Mouse (Mus musculus) neutrophil, adult 65 days (primary cell): ENCODE measurements around the gene Olfr71. TPM values are rescaled to one million over a fixed set of nuclear protein-coding genes. Genes with fewer than 3 reads are reported as not detected.

Experiments
- total RNA-seq: library from RNA; stranded (reverse); gene quantifications from 2 replicates; pipeline ENCODE4 v1.2.4, GENCODE M21; 2023

Olfr71 gene
- not detected in 2 replicates for total RNA-seq

DNA sequence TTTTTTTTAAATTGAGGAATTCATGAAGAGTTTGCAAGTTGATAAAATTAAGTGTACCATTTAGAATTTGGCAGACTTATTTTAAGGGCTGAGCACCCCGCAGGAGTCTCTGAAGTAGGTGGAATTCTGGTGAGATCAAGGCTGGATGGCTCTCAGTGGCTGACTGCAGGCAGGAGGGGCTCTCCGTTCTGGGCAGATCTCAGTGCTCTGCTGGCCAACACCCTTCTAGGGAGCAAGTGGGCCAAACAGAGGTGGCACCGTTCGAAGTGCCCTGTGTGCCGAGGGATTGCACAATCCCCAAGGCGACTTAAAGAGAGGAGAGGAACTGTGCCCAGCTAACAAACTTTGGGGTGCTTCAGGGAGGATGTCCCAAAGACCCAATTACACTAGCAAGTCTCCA is at the start of gene Olfr71:
Olfr71 (minus strand) TSS at position 387 of the 400 bp plus-strand sequence.

DNA sequence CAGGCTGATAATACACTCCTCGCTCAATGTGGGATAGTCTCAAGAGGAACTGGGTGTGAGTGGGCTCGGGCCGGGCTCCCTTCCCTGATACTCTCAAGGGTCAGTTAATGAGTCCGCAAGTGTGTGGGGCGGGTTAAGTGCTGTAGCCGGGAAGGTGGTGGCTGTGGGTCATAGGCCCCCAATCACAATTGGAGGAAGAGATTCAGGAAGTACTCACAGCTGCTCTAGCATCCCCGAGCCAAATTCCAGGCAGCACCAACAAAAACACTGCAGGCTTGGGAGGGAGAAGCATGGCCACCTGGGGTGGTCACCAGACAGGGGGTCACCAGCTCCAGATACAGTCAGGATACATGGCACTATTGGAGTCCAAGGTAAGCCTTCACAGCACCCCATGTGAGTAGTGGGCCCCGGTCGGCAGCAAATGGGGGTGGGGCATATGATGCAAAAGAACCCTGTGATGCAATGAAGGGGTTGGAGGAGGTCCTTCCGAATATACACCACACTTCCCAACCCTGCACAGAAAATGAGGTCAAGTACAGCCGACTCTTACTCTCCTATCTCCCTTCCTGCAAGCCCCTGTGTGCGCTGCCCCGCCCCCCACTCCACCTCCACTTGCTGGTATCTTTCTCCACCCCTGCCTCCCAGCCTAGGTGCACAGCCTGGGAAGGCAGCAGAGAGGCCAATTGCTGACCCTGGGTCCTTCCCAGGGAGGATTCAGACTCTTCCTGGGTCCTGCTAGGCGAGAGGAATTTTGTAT is 19.9 kb upstream of the Olfr71 start, which contains the start of gene Spaar:
Spaar (plus strand) TSS at position 241 of the 757 bp plus-strand sequence.

DNA sequence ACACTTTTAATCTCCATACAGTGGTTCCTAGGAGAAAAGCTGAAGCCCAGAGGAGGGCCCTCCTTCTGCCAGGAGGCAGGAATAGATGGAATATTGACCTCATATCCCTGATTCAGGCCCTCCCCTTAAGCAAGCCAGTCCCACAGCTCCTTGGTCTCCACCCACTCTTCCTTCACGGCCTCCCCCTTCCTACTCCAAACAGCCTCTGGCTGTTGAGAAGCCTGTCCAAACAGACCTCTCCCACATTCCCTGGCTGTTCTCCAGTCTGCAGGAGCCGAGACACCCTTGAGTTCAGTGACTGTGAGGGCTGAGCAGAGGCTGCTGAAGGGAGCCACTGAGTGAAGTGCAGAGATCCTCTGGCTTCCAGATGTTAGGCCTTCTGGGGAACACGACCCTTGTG is 16.9 kb upstream of the Olfr71 start, which contains the start of gene Hrct1:
Hrct1 (plus strand) TSS at position 194 of the 400 bp plus-strand sequence.

DNA sequence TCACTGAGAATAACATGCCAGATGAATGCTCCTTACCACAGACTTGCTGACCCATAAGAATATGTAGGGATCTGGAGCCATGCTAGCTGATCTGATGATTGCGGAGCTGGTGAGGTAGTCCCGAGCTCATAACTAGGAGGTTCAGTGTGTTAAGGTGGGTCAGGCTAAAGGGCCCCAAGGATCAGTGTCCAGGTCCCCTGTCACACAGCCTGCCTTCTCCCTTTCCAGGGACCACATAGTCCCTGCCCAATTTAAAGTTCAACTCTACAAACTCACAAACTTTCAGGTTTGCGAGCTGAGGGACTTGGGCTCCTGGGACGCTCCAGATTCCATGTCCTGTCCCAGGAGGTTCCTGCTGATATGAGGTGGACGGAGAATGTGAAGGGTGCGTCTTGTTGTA is 9.3 kb downstream of the Olfr71 start, which contains the start of gene Olfr70:
Olfr70 (minus strand) TSS at position 101 of the 400 bp plus-strand sequence.

DNA sequence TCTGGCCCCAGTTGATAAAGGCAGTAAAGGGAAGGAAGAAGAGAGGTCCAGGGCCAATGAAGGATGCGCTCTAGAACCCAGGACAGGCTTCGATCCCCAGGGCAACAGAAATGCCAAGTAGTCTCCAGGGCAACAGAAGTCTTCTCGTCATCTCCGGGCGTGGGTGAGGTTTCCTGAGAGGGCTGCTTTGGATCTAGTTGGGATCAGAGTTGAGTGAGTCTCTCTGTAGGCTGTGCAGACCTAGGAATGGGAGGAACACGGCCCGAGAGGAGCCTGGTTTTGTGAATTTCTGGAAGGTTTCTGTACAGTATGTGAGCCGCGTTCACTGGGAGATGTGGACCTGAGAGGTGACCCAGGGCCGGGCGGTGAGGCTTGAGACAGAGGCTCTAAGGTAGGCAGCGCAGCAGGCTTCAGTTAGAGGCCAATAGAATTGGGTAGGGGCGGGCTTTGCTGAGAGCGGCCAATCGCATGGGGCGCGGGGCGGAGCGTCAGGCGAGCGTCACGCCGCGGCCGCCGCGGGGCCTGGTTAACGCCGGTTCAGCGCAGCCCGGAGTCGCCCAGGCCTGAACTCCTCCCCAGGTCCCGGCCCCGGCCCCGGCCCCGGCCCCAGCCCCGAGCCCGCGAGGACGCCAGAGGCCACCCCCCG is 41.1 kb downstream of the Olfr71 start, which contains the start of the genes Tmem8b and Fam221b:
Tmem8b (plus strand) TSS at position 190 of the 646 bp plus-strand sequence.
Fam221b (minus strand) TSS at position 364 of the 646 bp plus-strand sequence.

DNA sequence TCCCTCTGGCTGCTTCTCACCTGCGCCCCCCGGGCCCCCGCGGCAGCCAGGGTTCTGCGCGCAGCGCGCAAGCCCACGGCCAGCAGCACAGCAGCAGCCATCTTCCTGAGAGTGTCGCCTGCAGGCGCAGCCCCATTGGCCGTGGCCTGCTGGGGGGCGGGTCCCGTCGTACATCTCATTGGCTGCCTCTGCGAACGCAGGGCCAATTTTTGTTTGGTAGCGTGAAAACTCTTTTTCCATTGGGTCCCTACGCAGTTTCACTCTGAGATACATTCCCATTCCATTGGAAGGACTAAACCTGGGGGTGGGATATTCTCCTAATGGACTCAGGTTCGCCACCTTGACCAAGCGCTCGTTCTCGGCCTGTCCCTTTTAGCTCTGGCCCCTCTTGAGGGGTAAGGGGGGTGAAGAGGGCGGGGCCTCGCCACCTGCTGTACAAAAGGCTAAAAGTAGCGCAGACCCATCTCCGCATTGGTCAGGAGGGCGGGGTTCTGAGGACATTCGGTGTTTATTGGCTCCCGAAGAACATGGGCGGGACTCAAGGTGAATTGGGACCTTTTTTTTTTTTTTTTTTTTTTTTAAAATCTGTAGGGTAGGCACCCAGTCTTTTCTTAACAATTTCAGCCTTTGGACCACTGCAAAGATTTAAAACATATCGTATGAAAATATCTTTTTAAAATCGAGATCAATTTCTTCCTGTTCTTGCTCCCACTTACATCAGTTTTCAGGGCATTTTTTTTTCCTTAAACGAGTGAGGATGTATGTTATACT is 53.5 kb downstream of the Olfr71 start, which contains the start of gene Hint2:
Hint2 (minus strand) TSS at position 128 of the 771 bp plus-strand sequence.

Other genes starting within 250 kb of the Olfr71 start
- gene Sit1, start 226.5 kb downstream of the Olfr71 start, total RNA-seq = 1.00 TPM in 1 of 2 replicates, not detected in the other
- gene Ccdc107, start 217.4 kb downstream of the Olfr71 start, total RNA-seq = 4.4 and 5.0 TPM in 2 replicates
- 23.8 and 36.8 TPM in 2 replicates for gene Arhgef39, start 210.6 kb downstream of the Olfr71 start, total RNA-seq
- 0.32 and 0.63 TPM in 2 replicates for gene Car9, start 203.3 kb downstream of the Olfr71 start, total RNA-seq
- not detected in 2 replicates for gene Tpm2, start 186.5 kb downstream of the Olfr71 start, total RNA-seq
- 81.5 and 97.2 TPM in 2 replicates for gene Creb3, start 147.9 kb downstream of the Olfr71 start, total RNA-seq
- 554 and 575 TPM in 2 replicates for gene Tln1, start 147.6 kb downstream of the Olfr71 start, total RNA-seq
- gene Rgp1, start 131.5 kb downstream of the Olfr71 start, total RNA-seq = 45.8 TPM in 2 replicates
- gene Gba2, start 131.4 kb downstream of the Olfr71 start, total RNA-seq = 23.1 and 37.6 TPM in 2 replicates
- not detected in 2 replicates for gene Msmp, start 125.8 kb downstream of the Olfr71 start, total RNA-seq
- 0.28 and 0.32 TPM in 2 replicates for gene Npr2, start 78.3 kb downstream of the Olfr71 start, total RNA-seq
- gene Spag8, start 56.7 kb downstream of the Olfr71 start, total RNA-seq = not detected in 2 replicates
- gene Hint2, start 53.8 kb downstream of the Olfr71 start, total RNA-seq = 4.9 and 7.9 TPM in 2 replicates
- 0.28 and 0.93 TPM in 2 replicates for gene Tmem8b, start 41.3 kb downstream of the Olfr71 start, total RNA-seq
- not detected in 2 replicates for gene Fam221b, start 41.1 kb downstream of the Olfr71 start, total RNA-seq
- not detected in 2 replicates for gene Olfr70, start 9.4 kb downstream of the Olfr71 start, total RNA-seq
- gene Hrct1, start 16.9 kb upstream of the Olfr71 start, total RNA-seq = not detected in 2 replicates
- gene Spaar, start 19.8 kb upstream of the Olfr71 start, total RNA-seq = not detected in 2 replicates
- not detected in 2 replicates for gene Olfr159, start 60.8 kb upstream of the Olfr71 start, total RNA-seq
- not detected in 2 replicates for gene Olfr156, start 113.6 kb upstream of the Olfr71 start, total RNA-seq
- gene Olfr157, start 129.9 kb upstream of the Olfr71 start, total RNA-seq = not detected in 2 replicates
- gene Olfr155, start 141.3 kb upstream of the Olfr71 start, total RNA-seq = not detected in 2 replicates
- gene Reck, start 165.3 kb upstream of the Olfr71 start, total RNA-seq = 16.5 and 17.8 TPM in 2 replicates
- gene Glipr2, start 247.1 kb upstream of the Olfr71 start, total RNA-seq = 152 and 192 TPM in 2 replicates